Mouse (Mus musculus) bone marrow macrophage, adult 2 months (primary cell): ENCODE data around the gene Hoxb3.

Experiments
- CTCF ChIP-seq: IDR thresholded peaks from 2 replicates; pipeline ENCODE4 v1.5.1; 2012; ENCODE audit warnings: low read depth, mild to moderate bottlenecking, low read length, moderate library complexity
- POLR2A ChIP-seq: IDR thresholded peaks from 2 replicates; pipeline ENCODE4 v1.6.1; 2012; ENCODE audit warnings: mild to moderate bottlenecking, low read depth, low read length, borderline replicate concordance

DNA sequence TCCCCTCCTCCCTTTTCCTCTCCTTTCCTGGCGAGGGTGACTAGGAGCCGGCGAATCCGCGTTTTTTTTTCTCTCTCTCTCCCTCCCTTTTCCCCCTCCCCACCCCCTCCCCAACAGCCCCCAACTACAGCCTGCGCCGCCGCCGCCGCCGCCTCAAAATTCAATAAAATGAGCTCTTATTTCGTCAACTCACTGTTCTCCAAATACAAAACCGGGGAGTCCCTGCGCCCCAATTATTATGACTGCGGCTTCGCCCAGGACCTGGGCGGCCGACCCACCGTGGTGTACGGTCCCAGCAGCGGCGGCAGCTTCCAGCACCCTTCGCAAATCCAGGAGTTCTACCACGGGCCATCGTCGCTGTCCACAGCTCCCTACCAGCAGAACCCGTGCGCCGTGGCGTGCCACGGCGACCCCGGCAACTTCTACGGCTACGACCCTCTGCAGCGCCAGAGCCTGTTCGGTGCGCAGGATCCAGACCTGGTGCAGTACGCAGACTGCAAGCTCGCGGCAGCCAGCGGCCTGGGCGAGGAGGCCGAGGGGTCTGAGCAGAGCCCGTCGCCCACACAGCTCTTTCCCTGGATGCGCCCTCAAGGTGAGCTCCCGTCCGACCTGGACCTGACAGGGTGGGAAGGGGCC is 40.2 kb upstream of the Hoxb3 start:
- TF ChIP-seq CTCF, result no peak
- TF ChIP-seq POLR2A, result no peak
